In genomic region chr5:92215308-92215707, GRCm38 (mm10) we compare ENCODE assay signal across 41 mouse cellular contexts. TPM values are rescaled to one million over a fixed set of nuclear protein-coding genes. Genes with fewer than 3 reads are reported as not detected.
"Had no signal": no experiment of that assay in that cellular context is flagged by ENCODE, and none has a peak within 500 bp of the region (broad histone marks: within the 10 kb centered on the region; RNA-seq: fewer than 3 reads in every experiment).

Gene U90926, minus strand, starts transcription at chr5:92215408.

- H3K4me3 ChIP-seq: heart, embryonic 12.5 days; heart, embryonic 13.5 days; heart, embryonic 15.5 days; hindbrain, embryonic 10.5 days; hindbrain, embryonic 12.5 days; hindbrain, embryonic 13.5 days; hindbrain, embryonic 15.5 days; intestine, embryonic 15.5 days; kidney, embryonic 15.5 days; layer of hippocampus, adult 2 months; left cerebral cortex, adult 2 months had no signal

- H3K27ac ChIP-seq: heart, embryonic 13.5 days; heart, embryonic 15.5 days; hindbrain, embryonic 10.5 days; hindbrain, embryonic 12.5 days; hindbrain, embryonic 13.5 days; hindbrain, embryonic 14.5 days; hindbrain, embryonic 15.5 days; hindbrain, postnatal 0 days; intestine, embryonic 15.5 days; kidney, embryonic 15.5 days; kidney, postnatal 0 days; layer of hippocampus, adult 2 months; left cerebral cortex, adult 2 months had no signal

- DNase-seq: heart, postnatal 10 days; heart, postnatal 14 days; heart, postnatal 36 days; heart, postnatal 4 days; kidney, adult 11 months; kidney, adult 18-20 months; kidney, adult 2 months; kidney, adult 8-10 months; kidney, adult 9 months; kidney, postnatal 10 days; kidney, postnatal 14 days; kidney, postnatal 25 days; kidney, postnatal 36 days; kidney, postnatal 4 days; layer of hippocampus, adult 9-11 months; layer of hippocampus, postnatal 36 days had no signal

- H3K4me1 ChIP-seq: heart, embryonic 15.5 days; intestine, embryonic 15.5 days; kidney, embryonic 15.5 days had no signal

RNA-seq across cellular contexts. Expression of gene U90926, which starts in this region (rescaled TPM):
- polyA plus RNA-seq: heart, embryonic 11.5 days; heart, embryonic 12.5 days; heart, embryonic 13.5 days; heart, embryonic 14.5 days; heart, embryonic 15.5 days; heart, embryonic 16.5 days; heart, postnatal 0 days; hindbrain, embryonic 10.5 days; hindbrain, embryonic 11.5 days; hindbrain, embryonic 12.5 days; hindbrain, embryonic 13.5 days; hindbrain, embryonic 14.5 days; hindbrain, embryonic 15.5 days; hindbrain, embryonic 16.5 days; hindbrain, postnatal 0 days; inflammation-experienced regulatory T-cells, adult 6 months; intestine, embryonic 14.5 days; intestine, embryonic 15.5 days; intestine, embryonic 16.5 days; intestine, postnatal 0 days; kidney, adult 2 months; kidney, embryonic 14.5 days; kidney, embryonic 15.5 days; kidney, postnatal 0 days had no signal
